Mouse (Mus musculus): Measurements from ENCODE around the gene Smarcd2. TPM values are rescaled to one million over a fixed set of nuclear protein-coding genes. Genes with fewer than 3 reads are reported as not detected.

Smarcd2 gene
- polyA plus RNA-seq, 1 experiment from 2014 or later = 78.6 TPM

Other genes starting within 250 kb of the Smarcd2 start
- gene Dcaf7, start 236.1 kb downstream of the Smarcd2 start, polyA plus RNA-seq (2014; fragmentation: Nextera tagmentation; extraction: Ambion mirVana) = 43.7 and 68.8 TPM in 2 replicates
- 10.3 and 11.3 TPM in 2 replicates for gene Taco1, start 206.9 kb downstream of the Smarcd2 start, polyA plus RNA-seq (2014; fragmentation: Nextera tagmentation; extraction: Ambion mirVana)
- 23.2 and 25.7 TPM in 2 replicates for gene Map3k3, start 188.4 kb downstream of the Smarcd2 start, polyA plus RNA-seq (2014; fragmentation: Nextera tagmentation; extraction: Ambion mirVana)
- gene Gm10840, start 112.1 kb downstream of the Smarcd2 start, polyA plus RNA-seq (2014; fragmentation: Nextera tagmentation; extraction: Ambion mirVana) = not detected in 2 replicates
- gene Limd2, start 112.1 kb downstream of the Smarcd2 start, polyA plus RNA-seq (2014; fragmentation: Nextera tagmentation; extraction: Ambion mirVana) = 216 and 266 TPM in 2 replicates
- gene Strada, start 70.8 kb downstream of the Smarcd2 start, polyA plus RNA-seq (2014; fragmentation: Nextera tagmentation; extraction: Ambion mirVana) = 29.1 and 33.5 TPM in 2 replicates
- gene Ccdc47, start 56.6 kb downstream of the Smarcd2 start, polyA plus RNA-seq (2014; fragmentation: Nextera tagmentation; extraction: Ambion mirVana) = 39.3 and 60.3 TPM in 2 replicates
- gene Ddx42, start 56.0 kb downstream of the Smarcd2 start, polyA plus RNA-seq (2014; fragmentation: Nextera tagmentation; extraction: Ambion mirVana) = 43.1 and 71.8 TPM in 2 replicates
- 39.1 and 72.1 TPM in 2 replicates for gene Ftsj3, start 16.9 kb downstream of the Smarcd2 start, polyA plus RNA-seq (2014; fragmentation: Nextera tagmentation; extraction: Ambion mirVana)
- 303 and 334 TPM in 2 replicates for gene Psmc5, start 16.8 kb downstream of the Smarcd2 start, polyA plus RNA-seq (2014; fragmentation: Nextera tagmentation; extraction: Ambion mirVana)
- gene Tcam1, start 3.7 kb upstream of the Smarcd2 start, polyA plus RNA-seq (2014; fragmentation: Nextera tagmentation; extraction: Ambion mirVana) = 0.81 and 1.2 TPM in 2 replicates
- not detected in 2 replicates for gene Gh, start 28.9 kb upstream of the Smarcd2 start, polyA plus RNA-seq (2014; fragmentation: Nextera tagmentation; extraction: Ambion mirVana)
- 7.3 and 7.4 TPM in 2 replicates for gene Cd79b, start 41.8 kb upstream of the Smarcd2 start, polyA plus RNA-seq (2014; fragmentation: Nextera tagmentation; extraction: Ambion mirVana)
- gene Scn4a, start 80.3 kb upstream of the Smarcd2 start, polyA plus RNA-seq (2014; fragmentation: Nextera tagmentation; extraction: Ambion mirVana) = 0.29 and 0.35 TPM in 2 replicates
- 0.46 and 0.49 TPM in 2 replicates for gene Prr29, start 92.5 kb upstream of the Smarcd2 start, polyA plus RNA-seq (2014; fragmentation: Nextera tagmentation; extraction: Ambion mirVana)
- 65.4 and 76.2 TPM in 2 replicates for gene Icam2, start 115.1 kb upstream of the Smarcd2 start, polyA plus RNA-seq (2014; fragmentation: Nextera tagmentation; extraction: Ambion mirVana)
- 4.0 and 9.0 TPM in 2 replicates for gene Ern1, start 214.9 kb upstream of the Smarcd2 start, polyA plus RNA-seq (2014; fragmentation: Nextera tagmentation; extraction: Ambion mirVana)

Measured in kidney, embryonic 14.5 days (tissue).